Mouse (Mus musculus) hindbrain, embryonic 13.5 days (tissue): ENCODE data around the gene Zrsr1. TPM values are rescaled to one million over a fixed set of nuclear protein-coding genes. Genes with fewer than 3 reads are reported as not detected.

Experiments
- ATAC-seq: fragments of 200-750 bp; cut with Nextera tagmentation; 2 replicates; pipeline ENCODE4 v1.8.0; 2017; ENCODE audit warnings: moderate TSS enrichment; ENCODE audit not compliant: low FRiP score
- H3K27ac ChIP-seq: fragments of 300-500 bp; sonication (generic); 2 replicates; pipeline ENCODE4 v1.5.1; 2015; ENCODE audit warnings: inconsistent platforms, mild to moderate bottlenecking, moderate library complexity
- H3K27me3 ChIP-seq: fragments of 300-500 bp; sonication (generic); 2 replicates; pipeline ENCODE4 v1.6.1; 2015; ENCODE audit warnings: mild to moderate bottlenecking, inconsistent platforms
- H3K36me3 ChIP-seq: fragments of 300-500 bp; sonication (generic); 2 replicates; pipeline ENCODE4 v1.6.1; 2015; ENCODE audit warnings: mild to moderate bottlenecking, inconsistent platforms
- H3K4me1 ChIP-seq: fragments of 300-500 bp; sonication (generic); replicated peaks from 2 replicates; pipeline ENCODE4 v1.6.1; 2015; ENCODE audit warnings: inconsistent platforms
- H3K4me2 ChIP-seq: fragments of 300-500 bp; sonication (generic); 2 replicates; pipeline ENCODE4 v1.6.1; 2015; ENCODE audit warnings: inconsistent platforms, mild to moderate bottlenecking, moderate library complexity
- H3K4me3 ChIP-seq: fragments of 300-500 bp; sonication (generic); 2 replicates; pipeline ENCODE4 v1.5.1; 2015; ENCODE audit warnings: mild to moderate bottlenecking, inconsistent platforms
- H3K9ac ChIP-seq: fragments of 300-500 bp; sonication (generic); 2 replicates; pipeline ENCODE4 v1.6.1; 2015; ENCODE audit warnings: mild to moderate bottlenecking, inconsistent platforms
- H3K9me3 ChIP-seq: fragments of 300-500 bp; sonication (generic); 2 replicates; pipeline ENCODE4 v1.6.1; 2016; ENCODE audit warnings: inconsistent platforms
- WGBS: fragments of 180-500 bp; shearing (Covaris S2); methylation state at CpG from one replicate; pipeline ENCODE4 v1.1.7; 2015; 5-methylcytosine and 5-hydroxymethylcytosine counted together
- polyA plus RNA-seq: library from polyadenylated mRNA; unstranded; fragments of >200 nt; fragmentation: Nextera tagmentation; extraction: Ambion mirVana; gene quantifications from 2 replicates; pipeline ENCODE4 v1.2.1, GENCODE M21; 2015

Gene Zrsr1
- polyA plus RNA-seq, 1 experiment from 2014 or later = 6.6 TPM

DNA sequence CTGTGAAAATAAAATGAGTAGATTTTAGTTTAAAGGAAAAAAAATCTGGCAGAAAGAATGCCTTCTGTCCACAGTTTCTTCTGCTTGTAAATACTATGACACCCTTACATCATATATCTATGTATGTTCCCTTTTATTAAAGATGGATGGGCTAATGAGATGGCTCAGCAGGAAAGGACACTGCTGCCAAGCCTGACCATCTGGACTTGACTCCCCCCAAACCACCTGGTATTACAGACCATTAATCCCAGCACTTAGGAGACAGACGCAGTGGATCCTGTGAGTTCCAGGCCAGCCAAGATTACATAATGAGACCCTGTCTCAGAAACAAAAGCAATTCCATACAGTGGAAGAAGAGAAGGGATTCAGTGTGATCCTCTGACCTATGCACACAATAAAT, 6.9 kb downstream of the Zrsr1 start:
- 0 out of 2 replicates have a peak, but pooled peaks cover 3% of the 10 kb centered on the region for H3K9me3 ChIP-seq
- peaks cover 67% of the 10 kb centered on the region for H3K4me1 ChIP-seq
- no peak for ATAC-seq
- H3K36me3 ChIP-seq = peaks cover 22% of the 10 kb centered on the region
- H3K4me3 ChIP-seq = no peak overlapping the region
- H3K27me3 ChIP-seq = no peaks in the 10 kb centered on the region
- H3K27ac ChIP-seq = no peak overlapping the region
- H3K4me2 ChIP-seq = no peak overlapping the region
- H3K9ac ChIP-seq = no peak overlapping the region
- 57% methylated on average over 1 of the region's 1 CpGs for WGBS

- no peak overlapping the region for H3K4me2 ChIP-seq
- H3K9me3 ChIP-seq = no peaks in the 10 kb centered on the region
- H3K36me3 ChIP-seq = peaks cover 17% of the 10 kb centered on the region
- peaks cover 62% of the 10 kb centered on the region for H3K4me1 ChIP-seq
- 93% methylated on average over 1 of the region's 1 CpGs for WGBS
- ATAC-seq = no peak
- no peak overlapping the region for H3K9ac ChIP-seq
- no peak overlapping the region for H3K4me3 ChIP-seq
- no peaks in the 10 kb centered on the region for H3K27me3 ChIP-seq
- H3K27ac ChIP-seq = no peak overlapping the region
Observed at GRCm38 (mm10) chr11:22979221-22979620, 7.4 kb downstream of the Zrsr1 start.

DNA sequence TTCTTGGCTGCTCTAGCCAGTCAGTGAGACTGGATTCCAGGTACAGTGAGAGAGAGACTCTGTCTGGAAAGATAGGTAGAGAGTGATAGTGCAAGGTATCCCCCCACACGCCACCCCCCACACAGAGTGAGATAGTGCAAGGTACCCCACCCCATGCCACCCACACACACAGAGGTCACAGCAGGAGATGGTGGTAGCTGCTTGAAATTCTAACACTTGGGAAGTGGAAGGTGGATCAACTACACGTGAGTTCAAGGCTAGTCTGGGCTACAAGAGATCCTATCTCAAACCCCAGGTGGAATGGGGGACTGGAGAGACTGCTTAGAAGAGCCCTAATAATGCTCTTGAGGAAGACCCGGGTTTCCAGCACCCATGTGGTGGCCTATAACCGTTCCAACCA, 9.2 kb downstream of the Zrsr1 start:
- H3K36me3 ChIP-seq = peaks cover 14% of the 10 kb centered on the region
- 48% methylated on average over 4 of the region's 4 CpGs for WGBS
- no peaks in the 10 kb centered on the region for H3K27me3 ChIP-seq
- H3K4me1 ChIP-seq = peaks cover 49% of the 10 kb centered on the region
- peak overlapping the region; percentile 82 for H3K9ac ChIP-seq
- peak overlapping the region; percentile 94; the same call in 1 of the 2 replicates for H3K27ac ChIP-seq
- ATAC-seq = 0 out of 2 replicates have a peak, but pooled peaks have one; percentile 2
- H3K4me2 ChIP-seq = peak overlapping the region; percentile 86
- peak overlapping the region; percentile 64 for H3K4me3 ChIP-seq
- H3K9me3 ChIP-seq = no peaks in the 10 kb centered on the region

DNA sequence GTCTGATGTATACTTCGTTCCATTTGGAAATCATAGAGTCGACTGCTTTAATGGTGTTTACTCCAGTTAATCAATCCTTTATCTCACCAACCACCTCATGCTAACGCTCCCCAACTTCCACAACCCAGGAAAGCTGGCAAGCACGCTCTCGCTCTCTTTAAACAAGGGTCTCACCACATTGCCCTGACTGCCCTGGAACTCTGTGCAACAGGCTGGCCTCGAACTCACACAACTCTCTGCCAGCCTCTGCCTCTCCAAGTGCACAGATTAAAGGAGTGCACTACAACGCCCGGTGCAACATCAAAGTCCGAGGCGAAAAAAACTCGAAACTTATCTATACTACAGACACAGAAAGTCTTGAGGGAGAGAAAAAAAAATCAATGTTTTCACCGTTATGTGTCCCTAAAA, 9.7 kb downstream of the Zrsr1 start:
- Histone ChIP-seq H3K4me1 (peaks cover 44% of the 10 kb centered on the region), H3K27ac (peak overlapping the region; percentile 94), H3K4me3 (peak overlapping the region; percentile 64), H3K9ac (peak overlapping the region; percentile 82), H3K9me3 (no peaks in the 10 kb centered on the region), H3K36me3 (peaks cover 12% of the 10 kb centered on the region), H3K27me3 (no peaks in the 10 kb centered on the region), H3K4me2 (peak overlapping the region; percentile 86)
- 5% methylated on average over 12 of the region's 12 CpGs for WGBS
- ATAC-seq = peak; percentile 56

- Histone ChIP-seq H3K9ac (peak within 1 kb of the TSS; percentile 82), H3K36me3 (peaks cover 10% of the 10 kb centered on the region), H3K9me3 (no peaks in the 10 kb centered on the region), H3K4me1 (peaks cover 39% of the 10 kb centered on the region), H3K27ac (peak within 1 kb of the TSS; percentile 94), H3K4me2 (peak within 1 kb of the TSS; percentile 86), H3K27me3 (no peaks in the 10 kb centered on the region), H3K4me3 (peak within 1 kb of the TSS; percentile 64)
- peak; percentile 93 for ATAC-seq
- 3% methylated on average over 42 of the region's 42 CpGs for WGBS
Observed at GRCm38 (mm10) chr11:22981984-22982757, 10.4 kb downstream of the Zrsr1 start, which contains the start of the genes Gm28048 and Commd1. Gene Gm28048 (minus strand): TSS chr11:22982090. Gene Commd1 (minus strand): TSS chr11:22982382.

GRCm38 (mm10) chr11:22982846-22983245, 11.0 kb downstream of the Zrsr1 start:
- WGBS = 79% methylated on average over 6 of the region's 6 CpGs
- Histone ChIP-seq H3K36me3 (peaks cover 6% of the 10 kb centered on the region; the same call in 1 of the 2 replicates), H3K9me3 (no peaks in the 10 kb centered on the region), H3K9ac (no peak overlapping the region), H3K4me3 (no peak overlapping the region), H3K4me1 (peaks cover 32% of the 10 kb centered on the region), H3K4me2 (peak overlapping the region; percentile 86; the same call in 1 of the 2 replicates), H3K27me3 (no peaks in the 10 kb centered on the region), H3K27ac (no peak overlapping the region)
- no peak for ATAC-seq

DNA sequence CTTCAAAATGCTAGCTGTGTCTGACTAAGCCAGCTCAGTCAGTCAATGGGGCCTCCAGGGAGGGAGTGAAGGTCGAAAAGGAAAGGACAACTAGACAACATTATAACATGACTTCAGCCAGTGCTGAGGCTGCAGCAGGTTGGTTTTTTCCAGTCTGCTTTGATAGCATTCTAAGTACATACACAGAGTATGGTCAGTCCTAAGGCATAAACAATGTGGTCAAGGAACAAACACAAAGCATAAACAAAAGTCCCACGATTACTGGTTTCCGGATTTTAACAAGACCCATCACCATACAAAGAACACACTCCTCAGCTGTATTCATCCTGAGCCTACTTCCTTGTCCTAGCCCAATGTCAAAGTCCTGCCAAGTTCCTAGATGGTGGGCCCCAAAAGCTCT, 13.7 kb downstream of the Zrsr1 start:
- peaks cover 18% of the 10 kb centered on the region for H3K4me1 ChIP-seq
- no peaks in the 10 kb centered on the region for H3K27me3 ChIP-seq
- ATAC-seq = no peak
- no peak overlapping the region for H3K9ac ChIP-seq
- H3K4me3 ChIP-seq = no peak overlapping the region
- no peak overlapping the region for H3K27ac ChIP-seq
- H3K36me3 ChIP-seq = no peaks in the 10 kb centered on the region
- 81% methylated on average over 3 of the region's 3 CpGs for WGBS
- H3K4me2 ChIP-seq = no peak overlapping the region
- no peaks in the 10 kb centered on the region for H3K9me3 ChIP-seq

- H3K36me3 ChIP-seq = no peaks in the 10 kb centered on the region
- no peaks in the 10 kb centered on the region for H3K27me3 ChIP-seq
- H3K4me3 ChIP-seq = no peak overlapping the region
- H3K27ac ChIP-seq = no peak overlapping the region
- WGBS = 45% methylated on average over 2 of the region's 2 CpGs
- no peak overlapping the region for H3K4me2 ChIP-seq
- no peak overlapping the region; the same call in 1 of the 2 replicates for H3K9ac ChIP-seq
- H3K9me3 ChIP-seq = no peaks in the 10 kb centered on the region
- no peak for ATAC-seq
- H3K4me1 ChIP-seq = peaks cover 20% of the 10 kb centered on the region
Observed at GRCm38 (mm10) chr11:22987357-22987756, 15.6 kb downstream of the Zrsr1 start.

- Histone ChIP-seq H3K27ac (peak overlapping the region; percentile 95), H3K9ac (peak overlapping the region; percentile 91), H3K27me3 (no peaks in the 10 kb centered on the region), H3K4me1 (peaks cover 17% of the 10 kb centered on the region), H3K36me3 (peaks cover 13% of the 10 kb centered on the region), H3K4me3 (peak overlapping the region; percentile 81), H3K4me2 (peak overlapping the region; percentile 93), H3K9me3 (no peaks in the 10 kb centered on the region)
- WGBS = 52% methylated on average over 1 of the region's 1 CpGs
- ATAC-seq = peak; percentile 5
Observed at GRCm38 (mm10) chr11:22989786-22990185, 18.0 kb downstream of the Zrsr1 start.

DNA sequence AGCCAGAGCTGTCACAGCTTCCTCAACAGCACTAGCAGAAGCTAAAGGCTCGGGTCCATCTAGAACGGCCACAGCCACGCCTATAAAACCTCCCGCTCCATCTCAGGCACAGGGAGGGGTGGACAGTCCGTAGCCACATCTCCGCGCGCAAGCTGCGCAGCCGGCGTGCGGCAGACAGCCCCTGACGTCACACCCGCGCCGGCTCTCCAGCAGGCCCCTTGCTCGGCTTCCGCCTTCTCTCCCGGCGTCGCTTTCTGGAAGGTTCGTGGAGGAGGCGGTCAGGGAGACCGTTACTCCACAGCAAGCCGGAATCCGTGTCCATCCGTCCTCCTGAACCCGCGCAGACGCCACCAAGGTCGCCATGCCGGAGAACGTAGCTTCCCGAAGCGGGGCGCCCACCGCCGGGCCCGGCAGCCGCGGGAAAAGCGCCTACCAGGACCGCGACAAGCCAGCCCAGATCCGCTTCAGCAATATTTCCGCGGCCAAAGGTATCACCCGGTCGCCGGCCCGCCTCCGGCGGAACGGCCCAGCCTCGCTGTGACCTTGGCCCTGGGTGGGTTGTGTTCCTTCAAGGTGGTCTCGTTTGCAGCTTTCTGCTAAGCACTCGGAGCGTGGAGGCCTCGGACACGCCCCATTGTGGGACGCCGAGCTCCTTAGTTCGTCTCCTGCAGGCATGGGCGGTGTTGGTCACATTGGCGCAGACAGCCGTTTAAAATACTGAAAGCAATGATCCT, 18.8 kb downstream of the Zrsr1 start, which contains the start of gene Cct4:
Cct4 (plus strand) TSS at position 127 of the 734 bp plus-strand sequence.
- Histone ChIP-seq H3K27me3 (no peaks in the 10 kb centered on the region), H3K9me3 (no peaks in the 10 kb centered on the region), H3K4me1 (peaks cover 17% of the 10 kb centered on the region), H3K4me2 (peak within 1 kb of the TSS; percentile 93), H3K4me3 (peak within 1 kb of the TSS; percentile 81), H3K27ac (peak within 1 kb of the TSS; percentile 95), H3K36me3 (peaks cover 21% of the 10 kb centered on the region), H3K9ac (peak within 1 kb of the TSS; percentile 91)
- under 1% methylated on average over 66 of the region's 66 CpGs for WGBS
- ATAC-seq = peak; percentile 99

DNA sequence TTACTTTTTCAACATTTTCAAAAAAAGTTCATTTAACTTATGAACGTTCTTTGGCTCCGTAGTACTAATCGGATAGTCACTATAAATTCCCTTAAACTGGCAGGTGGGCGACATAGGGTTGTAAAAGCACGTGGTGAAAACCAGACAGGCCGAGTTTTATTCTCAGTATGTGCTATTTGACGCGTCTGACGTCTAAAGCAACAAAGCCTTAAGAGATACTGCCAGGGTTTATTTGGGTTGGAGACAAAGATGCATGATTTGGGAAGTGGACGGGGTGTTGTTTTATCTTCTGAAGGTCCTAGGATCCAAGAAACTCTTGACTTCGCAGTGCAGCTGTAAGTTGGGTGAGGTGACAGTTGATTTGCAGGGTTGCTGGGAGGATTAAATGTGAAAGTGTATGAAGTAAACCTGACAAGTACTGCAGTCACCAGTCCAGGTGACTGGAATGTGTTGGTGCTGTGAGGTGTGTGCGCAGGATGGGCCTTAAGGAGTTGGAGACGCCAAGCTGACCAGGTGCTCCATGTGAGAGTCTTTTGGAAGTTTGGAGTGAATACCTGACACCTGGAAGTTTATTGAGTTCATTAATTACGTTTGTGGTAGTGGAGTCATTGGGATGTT, 19.5 kb downstream of the Zrsr1 start:
- no peak overlapping the region for H3K27ac ChIP-seq
- H3K36me3 ChIP-seq = peaks cover 26% of the 10 kb centered on the region
- peak overlapping the region; percentile 93 for H3K4me2 ChIP-seq
- ATAC-seq = no peak
- H3K4me1 ChIP-seq = peaks cover 17% of the 10 kb centered on the region
- no peaks in the 10 kb centered on the region for H3K27me3 ChIP-seq
- WGBS = 13% methylated on average over 14 of the region's 14 CpGs
- peak overlapping the region; percentile 81 for H3K4me3 ChIP-seq
- peak overlapping the region; percentile 91 for H3K9ac ChIP-seq
- no peaks in the 10 kb centered on the region for H3K9me3 ChIP-seq

DNA sequence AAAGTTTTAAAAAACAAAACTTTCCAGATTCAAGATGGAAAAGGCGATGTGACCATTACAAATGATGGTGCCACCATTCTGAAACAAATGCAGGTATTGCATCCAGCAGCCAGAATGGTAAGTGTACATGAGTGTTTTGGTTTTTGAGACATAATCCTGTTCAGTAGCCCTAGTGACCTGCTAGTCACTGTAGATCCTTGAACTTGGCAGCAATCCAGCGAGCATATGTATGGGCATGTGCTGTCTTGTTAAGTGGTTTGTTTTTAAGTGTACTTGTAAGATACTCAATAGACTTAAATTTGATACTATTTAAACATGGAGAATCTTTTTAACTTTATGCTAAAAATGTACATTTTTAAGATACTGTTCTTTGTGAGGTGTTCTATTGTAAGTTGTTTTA, 22.5 kb downstream of the Zrsr1 start:
- WGBS = 94% methylated on average over 2 of the region's 2 CpGs
- H3K4me3 ChIP-seq = no peak overlapping the region
- no peak for ATAC-seq
- no peak overlapping the region for H3K9ac ChIP-seq
- peaks cover 17% of the 10 kb centered on the region for H3K4me1 ChIP-seq
- H3K27me3 ChIP-seq = no peaks in the 10 kb centered on the region
- H3K27ac ChIP-seq = no peak overlapping the region
- H3K9me3 ChIP-seq = no peaks in the 10 kb centered on the region
- H3K36me3 ChIP-seq = peaks cover 47% of the 10 kb centered on the region
- H3K4me2 ChIP-seq = no peak overlapping the region
